Mouse (Mus musculus) bone marrow, adult 2 months (tissue): ENCODE results near the gene Gsap.

ENCODE experiments used
- CTCF ChIP-seq: fragments of 200-500 bp; IDR thresholded peaks from 2 replicates; pipeline ENCODE4 v1.5.1; 2011; ENCODE audit warnings: low read length, control low read depth; ENCODE audit not compliant: control insufficient read depth, insufficient read depth
- POLR2A ChIP-seq: fragments of 200-500 bp; IDR thresholded peaks from 2 replicates; pipeline ENCODE4 v1.6.1; 2011; ENCODE audit warnings: low read depth, mild to moderate bottlenecking, control low read depth, low read length, borderline replicate concordance; ENCODE audit not compliant: control insufficient read depth

GRCm38 (mm10) chr5:21255551-21256132, 69.6 kb downstream of the Gsap start:
- TF ChIP-seq POLR2A (no peak), CTCF (no peak)
